Comparison of ENCODE assay signal across 20 mouse cellular contexts in genomic region chr9:44621114-44621513, GRCm38 (mm10). TPM values are rescaled to one million over a fixed set of nuclear protein-coding genes. Genes with fewer than 3 reads are reported as not detected.
DNase-seq lines count a peak whose midpoint lies in the region; ATAC-seq and TF ChIP-seq lines count a peak whose summit lies in the region.
"Had no signal": no experiment of that assay in that cellular context is flagged by ENCODE, and none has a peak within 500 bp of the region (broad histone marks: within the 10 kb centered on the region; RNA-seq: fewer than 3 reads in every experiment).

No protein-coding gene starts in this region.

- DNase-seq in heart, postnatal 4 days, result peak; percentile 55
- DNase-seq in heart, postnatal 36 days, result no peak
- peak; percentile 81 for DNase-seq in lung, embryonic 14.5 days
- DNase-seq in lung, postnatal 25 days (ENCODE audit: low spot score), result no peak
- peak; percentile 89 for DNase-seq in brain, embryonic 14.5 days (ENCODE audit: low read depth)
- peak; percentile 41 to 56 for DNase-seq in lung, postnatal 4 days
- DNase-seq: adrenal gland, postnatal 14 days; cerebellum, adult 9-10 months; heart, adult 2 months; kidney, postnatal 36 days; thymus, adult 2 months had no signal

- no peak overlapping the region for H3K4me3 ChIP-seq in lung, embryonic 14.5 days (ENCODE audit: low read depth, low read length)
- H3K4me3 ChIP-seq: heart, adult 2 months; liver, embryonic 12.5 days had no signal

- ATAC-seq in lung, embryonic 14.5 days (ENCODE audit: insufficient read depth), result no peak
- ATAC-seq in erythroid progenitor cell, adult 5-6 weeks (replicated peaks; ENCODE audit: low FRiP score, poor library complexity, severe bottlenecking), result no peak
- ATAC-seq: liver, embryonic 12.5 days had no signal

- no peaks in the 10 kb centered on the region for H3K9me3 ChIP-seq in lung, embryonic 14.5 days (ENCODE audit: low read depth, low read length)
- H3K9me3 ChIP-seq: liver, embryonic 12.5 days had no signal

- no peak overlapping the region for H3K4me2 ChIP-seq in lung, embryonic 14.5 days
- H3K4me2 ChIP-seq: liver, embryonic 12.5 days had no signal

- no peaks in the 10 kb centered on the region for H3K4me1 ChIP-seq in lung, embryonic 14.5 days (ENCODE audit: insufficient read depth)

- intact Hi-C loops in heart, postnatal 36 days (cut with DNase I), result no loop called here

- H3K27me3 ChIP-seq in lung, embryonic 14.5 days (ENCODE audit: insufficient read depth, low read length), result no peaks in the 10 kb centered on the region
- H3K27me3 ChIP-seq: liver, embryonic 12.5 days had no signal

- WGBS in lung, embryonic 14.5 days, result 60% methylated on average over 3 of the region's 3 CpGs

- no peak for TF ChIP-seq POLR2A in brain, embryonic 14.5 days (IDR thresholded peaks at IDR 0.05; ENCODE audit: borderline replicate concordance, extremely low read depth, insufficient read depth, insufficient read length, poor library complexity, severe bottlenecking)

- peaks cover 95% of the 10 kb centered on the region for H3K36me3 ChIP-seq in lung, embryonic 14.5 days (ENCODE audit: insufficient read depth)

- no peak overlapping the region for H3K27ac ChIP-seq in lung, embryonic 14.5 days (ENCODE audit: low read depth)
- H3K27ac ChIP-seq: heart, adult 2 months; liver, embryonic 12.5 days had no signal

- H3K9ac ChIP-seq in lung, embryonic 14.5 days, result no peak overlapping the region
- H3K9ac ChIP-seq: liver, embryonic 12.5 days had no signal

- no peak for TF ChIP-seq CTCF in lung, embryonic 14.5 days (IDR thresholded peaks at IDR 0.05; ENCODE audit: low read depth)
- TF ChIP-seq CTCF in brain, embryonic 14.5 days (IDR thresholded peaks at IDR 0.05; ENCODE audit: borderline replicate concordance, extremely low read depth, insufficient read depth, insufficient read length), result no peak

RNA-seq across cellular contexts. Expression of gene Ddx6, which starts 16.4 kb away (rescaled TPM):
- total RNA-seq in heart, postnatal 4 days (2021), result 100 to 1,000 TPM in 1 of 2 experiments, 10 to 100 TPM in 1; 99.8 to 101 TPM
- 10 to 100 TPM; 82.0 to 85.0 TPM for total RNA-seq in heart, postnatal 36 days (2021)
- 21.6 and 23.0 TPM in 2 replicates for polyA plus RNA-seq in lung, embryonic 14.5 days (2014; fragmentation: Nextera tagmentation; extraction: Ambion mirVana)
- polyA plus RNA-seq in brain, embryonic 14.5 days (2012; rRNA removed), result 40.8 and 68.4 TPM in 2 replicates
- total RNA-seq in erythroid progenitor cell, adult 5-6 weeks (2015; ENCODE audit: low replicate concordance), result 40.0 and 59.5 TPM in 2 replicates
- total RNA-seq in erythroid progenitor cell, adult 5-6 weeks (2017; ENCODE audit: low replicate concordance), result 79.5 and 91.5 TPM in 2 replicates

RNA-seq across cellular contexts. Expression of gene Treh, which starts 51.9 kb away (rescaled TPM):
- total RNA-seq in heart, postnatal 4 days (2021), result not detected
- total RNA-seq in heart, postnatal 36 days (2021), result not detected
- polyA plus RNA-seq in lung, embryonic 14.5 days (2014; fragmentation: Nextera tagmentation; extraction: Ambion mirVana), result not detected in 2 replicates
- polyA plus RNA-seq in brain, embryonic 14.5 days (2012; rRNA removed), result not detected in 2 replicates
- total RNA-seq in erythroid progenitor cell, adult 5-6 weeks (2015; ENCODE audit: low replicate concordance), result not detected in 2 replicates
- not detected in 2 replicates for total RNA-seq in erythroid progenitor cell, adult 5-6 weeks (2017; ENCODE audit: low replicate concordance)
- total RNA-seq: adrenal gland, postnatal 14 days; gastrocnemius, adult 18-20 months; heart, adult 2 months; heart, postnatal 25 days; layer of hippocampus, postnatal 14 days; megakaryocyte progenitor cell, adult 5-6 weeks; monocyte, adult 5-6 weeks had no signal
- polyA plus RNA-seq: heart, adult 2 months; liver, embryonic 12.5 days; stomach, embryonic 14.5 days had no signal

RNA-seq across cellular contexts. Expression of gene Cxcr5, which starts 59.4 kb away (rescaled TPM):
- total RNA-seq in heart, postnatal 4 days (2021), result under 1 TPM; 0.14 to 0.29 TPM
- total RNA-seq in heart, postnatal 36 days (2021), result under 1 TPM; 0.22 to 0.47 TPM
- polyA plus RNA-seq in lung, embryonic 14.5 days (2014; fragmentation: Nextera tagmentation; extraction: Ambion mirVana), result not detected in 2 replicates
- polyA plus RNA-seq in brain, embryonic 14.5 days (2012; rRNA removed), result 0.03 and 0.04 TPM in 2 replicates
- 0.42 and 1.4 TPM in 2 replicates for total RNA-seq in erythroid progenitor cell, adult 5-6 weeks (2015; ENCODE audit: low replicate concordance)
- 1.8 TPM in 1 of 2 replicates, not detected in the other for total RNA-seq in erythroid progenitor cell, adult 5-6 weeks (2017; ENCODE audit: low replicate concordance)
- total RNA-seq: gastrocnemius, adult 18-20 months; layer of hippocampus, postnatal 14 days; left cerebral cortex, postnatal 25 days; megakaryocyte progenitor cell, adult 5-6 weeks had no signal
- polyA plus RNA-seq: liver, embryonic 12.5 days had no signal

Comparison
In these comparisons a context has a peak if more than half of its experiments do, and no peak if none do; other contexts are left out.
1. DNase-seq: peak in heart, postnatal 4 days (single experiment), lung, embryonic 14.5 days (single experiment), brain, embryonic 14.5 days (single experiment) and lung, postnatal 4 days (2 of 2); none in heart, postnatal 36 days (0 of 2) and lung, postnatal 25 days (single experiment).